Mouse (Mus musculus) gastrocnemius, postnatal 4 days (tissue): ENCODE measurements around the gene Sphkap. TPM values are rescaled to one million over a fixed set of nuclear protein-coding genes. Genes with fewer than 3 reads are reported as not detected.

Source experiments
- DNase-seq, 2 experiments: peaks; one replicate each; pipeline ENCODE4 v3.0.0; 2021 to 2022; ENCODE audit warnings: low spot score in 2 of 2, mixed read lengths in 2 of 2
- long read RNA-seq, 2 experiments: library from polyadenylated mRNA; stranded (forward); transcript quantifications; one replicate each; pipeline ENCODE4 v2.0.0; 2021
- total RNA-seq, 2 experiments: library from RNA; stranded (reverse); gene quantifications; 2 replicates each; pipeline ENCODE4 v1.2.3; 2021

Gene Sphkap
- total RNA-seq, result under 1 TPM; 0.54 TPM
- long read RNA-seq, experiment 1, result 0 reads
- long read RNA-seq, experiment 2, result 0 reads

DNA sequence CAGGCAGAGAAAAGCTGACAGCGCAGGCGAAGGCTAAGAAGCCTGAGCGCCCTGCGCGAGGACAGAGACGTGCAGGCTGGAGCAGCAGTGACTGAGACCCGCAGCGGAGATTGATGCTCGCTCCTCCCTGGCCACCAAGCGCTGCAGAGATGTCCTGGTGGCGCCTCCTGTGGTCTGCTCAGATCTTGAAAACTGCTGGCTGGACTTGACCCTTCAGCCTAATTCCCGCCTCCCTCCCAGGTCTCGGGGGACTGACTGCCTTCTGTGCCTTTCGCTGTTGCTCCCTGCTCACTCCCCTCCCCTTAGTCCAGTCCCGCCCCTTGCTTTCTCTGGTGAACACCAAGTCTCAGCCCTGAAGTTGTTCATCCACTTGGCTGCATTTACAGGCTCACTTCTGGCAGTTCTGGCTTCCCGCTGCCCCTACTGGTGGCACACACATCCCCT, at the start of gene Sphkap:
Gene Sphkap, minus strand, starts transcription at position 180 of the 444 bp plus-strand sequence.
- peak in 1 of 2 experiments; percentile 20 for DNase-seq

DNA sequence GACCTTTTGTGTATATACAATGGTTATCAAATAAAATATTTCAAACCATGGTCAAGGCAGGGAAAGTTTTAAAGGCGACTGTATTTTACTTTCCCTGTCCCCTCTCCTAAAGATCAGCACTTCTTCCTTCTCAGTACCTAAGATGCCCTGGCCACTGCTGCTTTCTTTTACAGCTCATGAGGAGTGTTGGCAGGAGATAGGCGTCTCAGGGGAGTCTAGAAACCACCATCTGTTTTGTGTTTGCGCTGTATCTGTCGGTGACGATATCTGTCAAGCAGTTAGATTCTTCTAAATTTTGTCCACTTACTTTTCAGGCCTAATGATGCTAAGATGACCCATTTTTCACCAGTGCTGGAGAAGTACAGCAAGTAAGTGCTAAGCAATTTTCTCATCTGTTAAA, 43.3 kb upstream of the Sphkap start:
- no peak for DNase-seq

DNA sequence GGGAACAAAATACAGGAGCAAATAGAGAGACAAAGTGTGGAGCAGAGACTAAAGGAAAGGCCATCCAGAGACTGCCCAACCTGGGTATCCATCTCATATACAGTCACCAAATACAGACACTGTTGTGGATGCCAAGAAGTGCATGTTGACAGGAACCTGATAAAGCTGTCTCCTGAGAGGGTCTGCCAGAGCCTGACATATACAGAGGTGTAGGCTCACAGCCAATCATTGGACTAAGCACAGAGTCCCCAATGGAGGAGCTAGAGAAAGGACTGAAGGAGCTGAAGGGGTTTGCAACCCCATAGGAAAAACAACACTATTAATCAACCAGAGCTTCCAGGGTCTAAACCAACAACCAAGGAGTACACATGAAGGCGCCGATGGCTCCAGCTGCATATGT, 32.4 kb upstream of the Sphkap start:
- DNase-seq, result no peak

DNA sequence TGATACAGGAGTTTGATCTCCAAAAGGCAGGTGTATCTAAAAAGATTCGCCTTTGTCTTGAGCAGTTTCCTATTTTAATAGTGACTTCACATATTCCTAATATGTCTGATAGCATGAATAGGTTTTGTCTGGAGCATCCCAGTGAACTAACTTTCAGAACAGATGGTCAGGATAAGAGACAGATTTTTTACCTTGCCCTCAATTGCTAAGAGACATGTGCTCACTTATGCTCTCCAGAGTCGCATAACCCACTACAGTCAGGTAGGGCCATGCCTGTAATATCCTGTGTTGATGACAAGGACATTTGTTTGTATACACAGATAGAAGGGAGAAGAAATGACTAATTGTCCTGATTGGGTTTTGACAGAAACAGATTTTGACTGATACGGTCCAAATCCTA, 25.9 kb upstream of the Sphkap start:
- no peak for DNase-seq

DNA sequence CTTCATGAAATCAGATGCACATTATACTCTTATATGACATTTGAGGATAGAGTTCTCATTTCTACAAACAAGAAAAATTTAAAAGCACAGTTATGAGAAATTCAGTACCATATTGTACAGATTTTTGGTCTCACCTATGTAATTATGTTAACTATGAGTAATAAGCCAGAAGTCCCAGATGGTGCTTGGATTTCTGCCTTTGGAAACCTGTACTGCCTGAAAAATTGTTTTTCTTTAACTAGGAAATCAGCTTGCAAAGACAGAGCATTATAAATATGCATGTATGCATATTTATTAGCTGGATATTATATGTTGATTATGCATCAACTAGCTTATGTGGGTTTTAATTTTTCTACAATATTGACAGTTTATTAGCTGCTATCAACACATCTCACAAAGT, 21.9 kb upstream of the Sphkap start:
- no peak for DNase-seq

DNA sequence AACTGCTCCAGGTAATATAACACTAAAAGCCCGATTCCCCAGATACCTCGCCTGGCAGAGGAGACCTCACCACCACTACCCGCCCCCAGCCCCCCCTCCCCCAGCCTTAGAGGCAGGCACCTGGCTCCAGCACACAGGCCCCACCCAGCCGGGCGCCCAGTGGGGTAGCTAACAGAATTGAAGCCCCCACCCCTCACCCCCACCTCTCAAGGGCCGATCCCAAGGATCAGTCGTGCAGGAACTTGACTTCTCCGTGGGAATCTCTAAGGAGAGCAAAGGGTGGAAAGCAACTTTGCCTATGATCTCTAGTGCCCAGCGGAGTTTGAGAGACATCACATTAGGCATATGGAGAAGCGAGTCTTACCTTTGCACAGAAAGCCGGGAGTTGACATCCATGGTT, 384 bp downstream of the Sphkap start:
- no peak for DNase-seq

DNA sequence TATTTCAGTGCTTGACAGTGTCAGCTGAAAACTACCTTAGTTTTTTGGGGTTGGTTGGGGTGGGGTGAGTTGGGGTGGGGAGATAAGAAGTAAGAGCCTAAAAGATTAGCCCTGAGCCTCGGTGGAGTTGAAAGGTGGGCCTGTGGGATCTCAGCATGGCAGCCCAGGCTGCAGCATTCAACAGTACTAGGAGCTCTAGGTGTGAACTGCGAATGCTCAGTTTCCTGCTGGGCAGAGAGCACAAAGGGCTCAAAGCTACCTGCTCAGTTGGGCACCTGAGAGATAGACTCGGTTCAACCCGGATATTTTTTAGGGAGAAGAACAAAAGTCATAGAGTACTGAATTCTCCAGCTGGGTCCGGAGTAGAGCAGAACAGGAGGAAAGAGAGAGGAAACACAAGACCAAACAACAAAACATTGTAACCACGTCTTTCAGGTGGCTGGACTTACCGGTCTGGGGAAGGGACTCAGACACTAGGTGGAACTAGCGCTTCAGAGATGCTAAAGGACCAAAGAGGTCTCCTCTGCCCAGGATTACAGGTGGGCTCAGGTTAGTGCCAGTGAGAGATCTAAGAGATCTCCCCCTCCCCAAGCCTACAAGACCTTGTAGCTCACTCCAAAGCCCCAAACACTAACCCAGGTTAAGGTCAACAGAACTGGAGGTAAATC, 984 bp downstream of the Sphkap start:
- no peak for DNase-seq

DNA sequence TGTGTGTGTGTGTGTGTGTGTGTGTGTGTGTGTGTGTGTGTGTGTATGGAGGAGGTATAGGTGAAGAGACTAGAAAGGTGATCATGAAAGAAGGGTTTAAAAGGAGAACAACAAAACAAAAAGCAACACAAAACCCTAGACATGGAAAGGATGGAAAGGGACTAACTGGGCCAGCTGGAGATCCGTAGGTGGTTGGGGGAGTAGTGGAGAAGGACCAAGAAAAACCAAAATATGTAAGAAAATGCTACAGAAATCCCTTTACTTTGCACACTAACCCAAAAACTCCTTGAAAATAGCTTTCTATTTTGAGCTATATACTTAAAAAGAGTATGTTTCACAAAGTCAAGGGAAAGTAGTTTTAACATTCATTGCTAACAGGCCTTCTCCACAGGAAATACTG, 6.9 kb downstream of the Sphkap start:
- no peak for DNase-seq

DNA sequence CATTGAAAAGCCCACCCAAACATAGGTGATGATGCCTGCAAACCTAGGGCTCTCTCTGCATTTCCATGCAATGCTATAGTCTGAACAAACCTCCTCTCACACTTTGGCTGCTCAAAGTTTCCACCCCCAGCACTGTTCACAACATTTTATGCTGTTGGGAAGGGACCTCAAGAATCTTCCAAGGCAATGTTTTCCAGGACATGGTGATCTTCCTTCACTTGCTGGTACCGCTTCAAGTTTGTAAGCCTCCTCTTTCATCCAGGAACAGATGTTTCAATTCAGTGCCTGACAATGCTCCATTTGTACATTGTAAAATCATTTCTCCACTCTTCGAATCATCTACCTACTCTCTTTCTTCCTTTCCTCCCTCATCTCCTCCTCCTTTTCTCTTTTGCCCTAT, 11.7 kb downstream of the Sphkap start:
- DNase-seq, result no peak

DNA sequence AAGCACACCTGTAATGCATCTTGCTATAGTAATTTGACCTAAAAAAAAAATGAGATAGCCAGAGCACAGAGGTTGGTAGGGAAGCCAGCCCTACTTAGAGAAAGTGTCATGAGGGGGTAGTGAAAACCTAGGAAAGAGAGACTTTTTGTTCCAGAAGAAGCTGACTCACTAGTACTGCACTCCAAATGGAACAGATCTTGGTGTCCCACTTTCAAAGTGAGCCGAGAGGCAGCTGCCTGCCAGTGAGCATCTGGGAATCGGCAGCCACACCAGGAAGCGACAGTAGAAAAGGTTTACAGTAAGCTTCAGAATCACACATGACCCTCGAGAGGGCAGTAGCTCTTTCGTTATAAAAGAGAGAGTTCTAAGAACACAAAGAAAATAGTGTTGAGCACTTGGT, 12.4 kb downstream of the Sphkap start:
- no peak for DNase-seq

DNA sequence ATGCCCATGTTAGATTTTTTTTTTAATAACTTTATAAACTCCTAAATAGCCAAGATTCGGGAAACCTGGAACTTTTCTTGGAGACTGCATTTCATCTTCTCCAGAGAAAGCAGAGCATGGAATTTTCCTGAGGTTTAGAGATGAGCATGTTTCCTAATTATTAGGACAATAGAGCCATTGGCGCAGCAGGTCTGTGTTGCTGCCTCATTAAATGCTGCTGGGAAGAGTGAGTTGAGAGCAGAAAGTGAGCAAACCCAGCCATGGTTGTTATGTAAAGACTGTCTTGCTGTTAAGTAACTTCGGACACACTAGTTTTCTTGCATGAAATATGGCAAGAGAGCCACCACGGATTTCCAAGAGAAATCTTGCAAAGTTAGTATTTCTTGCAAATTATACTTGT, 18.6 kb downstream of the Sphkap start:
- no peak for DNase-seq

DNA sequence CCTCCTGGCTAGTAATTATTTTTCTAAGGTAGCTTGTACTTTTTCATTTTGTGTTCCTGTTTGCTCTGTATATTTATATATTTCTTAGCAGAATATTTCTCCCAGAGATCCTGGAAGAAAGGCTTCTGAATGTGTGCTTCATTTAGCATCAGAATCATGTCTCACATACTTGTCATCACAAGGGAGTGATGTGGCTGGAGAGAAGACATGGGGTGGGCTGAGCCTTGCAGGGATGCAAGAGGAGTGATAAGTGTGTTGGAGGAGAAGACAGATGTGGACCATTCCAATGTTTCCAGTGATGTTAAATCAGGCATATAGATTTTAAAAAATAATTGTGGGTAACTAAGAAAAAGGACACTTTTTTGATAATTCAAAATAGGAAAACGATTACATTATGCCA, 30.6 kb downstream of the Sphkap start:
- no peak for DNase-seq

DNA sequence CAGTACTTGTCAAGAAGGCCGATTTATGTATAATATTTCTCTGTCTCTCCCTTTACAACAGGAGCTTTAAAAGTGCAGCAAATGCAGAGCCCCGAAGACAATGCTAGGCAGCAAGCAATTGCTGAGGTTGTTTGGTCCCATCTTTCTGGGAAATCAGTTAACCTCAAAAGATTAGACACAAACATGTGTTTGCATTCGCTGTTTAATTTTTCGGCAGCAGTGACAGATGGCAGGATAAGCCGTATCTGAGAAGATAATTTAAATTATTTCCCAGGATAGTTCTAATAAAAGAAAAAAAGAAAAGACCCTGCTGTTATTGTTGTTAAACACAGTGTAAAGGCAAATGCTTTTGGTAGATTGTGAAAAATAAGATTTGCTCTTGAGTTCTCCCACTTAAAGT, 41.5 kb downstream of the Sphkap start:
- no peak for DNase-seq

DNA sequence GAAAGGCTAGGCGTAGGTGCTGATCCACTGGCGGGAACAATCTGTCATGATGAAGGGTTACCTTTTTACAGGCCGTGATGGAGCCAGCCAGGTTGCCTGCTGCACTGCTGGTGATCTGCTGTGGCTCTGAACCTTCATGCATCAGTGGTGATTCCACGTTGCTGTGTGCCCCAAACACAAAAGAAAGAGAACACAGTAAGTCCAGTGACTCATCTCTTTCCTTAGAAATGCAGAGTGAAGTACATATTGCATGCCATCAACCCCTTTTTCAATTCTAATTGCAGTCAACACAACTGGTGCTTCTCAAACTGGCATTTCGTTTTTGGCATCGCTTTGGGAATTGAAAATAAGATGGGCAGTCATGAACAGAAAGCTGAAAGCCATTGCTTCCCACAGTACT, 45.8 kb downstream of the Sphkap start:
- no peak for DNase-seq

DNA sequence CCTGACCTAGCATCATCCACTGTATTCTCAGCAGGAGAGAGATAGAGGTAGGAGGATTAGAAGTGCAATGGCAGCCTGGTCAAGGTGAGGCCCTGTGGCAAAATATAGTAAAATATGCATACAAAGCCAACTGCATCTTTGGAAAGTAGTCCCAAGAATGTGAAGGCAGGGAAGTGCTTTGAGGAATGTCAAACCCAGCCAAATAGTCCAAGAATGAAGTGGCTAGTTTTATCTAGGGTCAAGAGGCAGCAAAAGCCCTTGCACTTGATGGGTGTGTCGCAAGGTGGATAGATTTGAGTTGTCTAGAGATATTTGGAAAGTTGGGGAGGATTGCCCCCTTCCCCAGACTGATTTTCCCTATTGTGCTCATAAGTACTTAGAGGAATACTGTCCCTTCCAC, 61.5 kb downstream of the Sphkap start:
- no peak for DNase-seq

DNA sequence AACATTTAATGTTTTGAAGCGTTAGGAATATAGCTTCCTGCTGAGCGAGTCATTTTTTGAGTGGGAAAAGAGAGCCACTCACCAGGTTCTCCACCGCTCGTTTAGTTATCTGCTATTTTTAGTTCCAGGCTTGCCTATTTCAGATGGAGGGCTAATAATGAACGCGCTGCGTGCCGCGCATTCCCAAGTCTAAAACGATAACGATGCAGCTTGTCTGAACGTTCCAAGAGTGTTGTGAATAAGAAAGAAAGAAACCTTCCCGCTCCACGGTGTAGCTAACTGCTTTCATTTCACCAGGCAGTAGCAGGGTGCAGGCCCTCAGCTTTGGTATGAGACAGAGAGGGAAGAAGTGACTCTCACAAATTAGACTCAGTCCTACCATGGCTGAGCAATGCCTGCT, 62.4 kb downstream of the Sphkap start:
- DNase-seq, result no peak

DNA sequence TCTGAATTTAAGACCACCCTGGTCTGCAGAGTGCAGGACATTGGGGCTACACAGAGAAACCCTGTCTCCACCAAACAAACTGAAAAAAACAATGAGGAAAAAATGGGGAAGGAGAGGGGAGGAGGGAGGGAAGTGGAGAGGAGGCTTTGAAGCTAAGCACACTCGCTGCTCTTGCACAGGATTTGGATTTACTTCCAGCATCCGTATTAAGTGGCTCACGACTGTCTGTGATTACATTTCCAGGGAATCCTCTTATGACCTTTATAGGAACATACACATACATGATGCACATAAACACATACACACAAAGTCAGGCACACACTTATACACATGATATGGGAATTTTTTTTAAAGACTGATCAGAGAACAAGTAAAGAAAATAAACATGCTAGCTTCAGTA, 62.9 kb downstream of the Sphkap start:
- DNase-seq, result no peak

DNA sequence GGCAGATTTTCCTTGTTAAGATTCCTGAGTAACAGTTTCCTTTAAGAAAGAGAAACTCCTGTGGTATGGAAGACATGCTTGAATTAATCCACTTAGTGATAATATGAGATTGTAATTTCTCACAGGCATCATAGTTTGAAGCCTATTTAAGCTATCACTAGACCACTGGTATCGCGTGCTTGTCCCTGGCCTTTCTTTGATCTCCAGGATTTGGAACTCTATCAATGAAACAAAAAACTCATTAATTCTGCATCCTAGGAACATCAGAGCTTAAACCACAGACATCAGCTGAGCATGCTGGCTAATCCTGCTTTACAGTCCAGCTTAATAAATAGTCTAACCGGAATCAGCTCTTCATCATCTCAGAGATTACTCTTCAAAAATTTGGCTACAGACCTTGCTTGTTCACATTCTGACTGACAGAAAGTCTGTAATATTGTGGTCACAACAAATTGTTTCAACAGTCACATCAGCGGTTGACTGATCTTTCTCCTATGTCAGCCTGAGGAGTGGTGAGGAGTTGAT, 65.2 kb downstream of the Sphkap start:
- DNase-seq, result no peak

DNA sequence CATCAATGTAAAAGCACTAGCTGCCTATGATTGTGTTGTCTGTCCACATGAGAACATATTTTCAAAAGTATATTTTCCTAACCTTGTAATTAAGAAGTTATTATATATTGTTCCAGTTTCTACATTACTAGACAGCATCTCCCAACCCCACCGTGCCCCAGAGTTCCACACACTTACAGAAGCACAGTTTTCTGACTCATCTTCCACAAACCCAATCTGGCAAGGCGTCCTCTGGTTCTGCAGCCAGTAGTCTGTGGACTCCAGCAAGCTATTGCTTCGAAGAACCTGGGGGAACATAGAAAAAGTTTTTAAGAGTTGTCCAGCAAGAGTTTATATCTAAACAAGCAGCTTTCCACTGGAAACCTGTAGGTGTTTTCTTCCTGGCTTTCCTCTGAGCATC, 68.6 kb downstream of the Sphkap start:
- DNase-seq, result no peak

DNA sequence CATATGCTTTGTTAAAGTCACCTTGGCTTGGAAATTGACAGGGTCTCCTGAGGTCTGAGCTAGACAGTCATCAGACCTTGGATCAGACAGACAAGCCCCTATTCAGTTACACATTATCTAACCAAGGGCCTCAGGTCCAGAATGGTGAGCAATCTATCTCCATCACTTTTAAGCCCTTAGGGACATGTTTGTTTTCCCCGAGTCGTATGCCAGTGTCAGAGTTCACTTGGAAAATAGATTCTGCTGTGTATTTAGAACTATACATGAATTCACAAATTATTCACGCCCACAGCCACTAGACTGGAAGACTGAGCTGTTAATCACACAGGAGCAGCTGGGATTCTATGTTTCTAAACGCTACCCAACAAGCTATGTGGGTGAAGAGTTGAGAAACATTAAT, 91.1 kb downstream of the Sphkap start:
- no peak for DNase-seq

DNA sequence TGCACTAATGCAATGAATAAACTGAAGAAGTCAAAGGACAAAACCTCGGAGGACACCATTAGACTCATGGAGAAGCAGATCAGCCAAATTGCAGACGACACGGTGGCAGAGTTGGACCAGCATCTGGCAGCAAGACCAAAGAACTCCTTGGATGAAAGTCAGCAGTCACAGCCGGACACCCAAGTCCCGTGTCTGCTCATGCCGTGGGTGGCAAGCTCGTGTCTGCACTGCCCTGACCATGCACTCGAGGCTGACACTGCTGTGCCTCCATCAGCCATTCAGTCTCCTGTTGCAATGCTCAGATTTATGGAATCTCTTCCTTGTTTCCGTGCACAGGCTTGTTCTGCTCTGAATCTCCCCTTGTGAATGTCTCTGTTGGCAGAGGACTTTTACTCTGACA, 92.9 kb downstream of the Sphkap start:
- DNase-seq, result no peak

DNA sequence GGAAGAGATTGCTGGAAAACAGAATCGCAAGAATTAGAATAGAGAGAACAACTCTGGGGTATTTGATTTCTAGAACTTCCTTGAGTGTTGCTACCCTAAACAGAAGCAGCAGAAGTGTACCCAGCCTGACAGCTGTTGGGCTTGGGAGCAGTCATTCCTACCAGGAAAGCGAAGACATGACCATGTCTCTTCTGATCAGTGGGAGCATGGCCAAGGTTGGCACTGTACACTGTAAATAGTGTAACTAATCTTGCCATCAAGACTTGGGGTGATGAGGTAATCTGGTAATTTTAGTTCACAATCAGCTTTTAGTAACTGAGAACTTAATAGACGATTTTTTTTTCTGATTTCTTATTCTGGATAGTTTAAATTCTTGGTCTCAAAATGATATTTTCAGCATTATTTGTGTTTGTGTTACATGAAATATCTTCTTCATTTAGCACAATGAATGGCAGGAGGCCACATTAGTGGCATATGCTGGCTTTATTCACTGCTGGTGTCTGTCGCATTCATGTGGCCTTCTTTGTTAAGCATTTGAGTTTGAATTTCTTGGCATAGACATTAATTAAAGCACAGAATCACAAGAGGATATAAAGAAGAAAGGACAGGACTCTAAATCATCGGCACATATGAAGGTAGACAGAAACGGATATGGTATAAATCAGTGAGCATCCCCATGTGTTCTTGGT, 96.2 kb downstream of the Sphkap start:
- no peak for DNase-seq
